Mouse (Mus musculus) CH12.LX (cell line): ENCODE measurements around the gene Kcng3. TPM values are rescaled to one million over a fixed set of nuclear protein-coding genes. Genes with fewer than 3 reads are reported as not detected.

Source experiments
- DNase-seq: peaks from one replicate; pipeline ENCODE4 v3.0.0-alpha.2; 2013; ENCODE audit errors: extremely low read depth
- H3K27ac ChIP-seq: 2 replicates; pipeline ENCODE4 v1.5.1; 2012; ENCODE audit warnings: low read depth, mild to moderate bottlenecking, control low read depth, moderate library complexity; ENCODE audit not compliant: insufficient read depth
- H3K27me3 ChIP-seq: replicated peaks from 2 replicates; pipeline ENCODE3; 2012; ENCODE audit warnings: inconsistent platforms
- H3K36me3 ChIP-seq, 2 experiments: replicated peaks in 1 of 2; 2 replicates each; pipeline versions ENCODE3 to v1.6.1; 2012; ENCODE audit warnings: inconsistent platforms in 1 of 2, low read length in 1 of 2, mild to moderate bottlenecking in 1 of 2, mixed read lengths in 1 of 2, moderate library complexity in 1 of 2; ENCODE audit not compliant: control insufficient read depth in 1 of 2, insufficient read depth in 1 of 2
- H3K4me1 ChIP-seq, 2 experiments: 2 replicates each; pipeline ENCODE4 v1.6.1; 2012; ENCODE audit warnings: inconsistent platforms in 1 of 2, moderate library complexity in 1 of 2; ENCODE audit not compliant: insufficient read depth in 2 of 2, control insufficient read depth in 1 of 2
- H3K4me2 ChIP-seq: 2 replicates; pipeline ENCODE4 v1.6.1; 2012; ENCODE audit warnings: low read depth, mild to moderate bottlenecking, control low read depth; ENCODE audit not compliant: poor library complexity, insufficient read depth, severe bottlenecking
- H3K4me3 ChIP-seq, 3 experiments: fragments of 150-350 bp in 1 of 3; sonication (generic) in 1 of 3; replicated peaks in 1 of 3; 2 replicates each; pipeline versions ENCODE3 to v1.5.1; 2011 to 2012; ENCODE audit warnings: low read depth in 2 of 3, low read length in 2 of 3, mild to moderate bottlenecking in 2 of 3, moderate library complexity in 2 of 3, control low read depth in 1 of 3, improper control_type of control experiment in 1 of 3, inconsistent platforms in 1 of 3, mixed read lengths in 1 of 3; ENCODE audit not compliant: poor library complexity in 1 of 3
- H3K79me2 ChIP-seq: replicated peaks from 2 replicates; pipeline ENCODE4 v1.6.1; 2012; ENCODE audit warnings: mild to moderate bottlenecking, moderate library complexity; ENCODE audit not compliant: control insufficient read depth, poor library complexity, insufficient read depth, severe bottlenecking; ENCODE audit errors: extremely low read depth
- H3K9ac ChIP-seq: 2 replicates; pipeline ENCODE4 v1.6.1; 2012; ENCODE audit warnings: low read depth, mild to moderate bottlenecking, control low read depth, moderate library complexity; ENCODE audit not compliant: insufficient read depth
- H3K9me3 ChIP-seq: replicated peaks from 2 replicates; pipeline ENCODE3; 2012; ENCODE audit warnings: low read length, inconsistent platforms, mixed read lengths
- CHD1 ChIP-seq: IDR thresholded peaks from 2 replicates; pipeline ENCODE4 v1.6.1; 2012; ENCODE audit warnings: low read depth, low read length, improper control_type of control experiment, inconsistent platforms
- CHD2 ChIP-seq: IDR thresholded peaks from 2 replicates; pipeline ENCODE4 v1.6.1; 2011; ENCODE audit warnings: low read length, improper control_type of control experiment
- ELF1 ChIP-seq: IDR thresholded peaks from 2 replicates; pipeline ENCODE4 v1.6.1; 2014; ENCODE audit warnings: low read depth, mild to moderate bottlenecking, inconsistent platforms, low read length, improper control_type of control experiment
- EP300 ChIP-seq: IDR thresholded peaks from 2 replicates; pipeline ENCODE4 v1.6.1; 2011; ENCODE audit warnings: low read length, improper control_type of control experiment
- ETS1 ChIP-seq: conservative IDR thresholded peaks from 2 replicates; pipeline ENCODE4 v1.6.1; 2012; ENCODE audit warnings: low read depth, mild to moderate bottlenecking, inconsistent platforms, low read length, improper control_type of control experiment, moderate library complexity
- GABPA ChIP-seq: IDR thresholded peaks from 2 replicates; pipeline ENCODE4 v1.6.1; 2012; ENCODE audit warnings: low read depth, low read length, improper control_type of control experiment, inconsistent platforms; ENCODE audit not compliant: insufficient replicate concordance
- HCFC1 ChIP-seq: IDR thresholded peaks from 2 replicates; pipeline ENCODE4 v1.6.1; 2012; ENCODE audit warnings: low read depth, mild to moderate bottlenecking, inconsistent platforms, low read length, improper control_type of control experiment
- IRF4 ChIP-seq: IDR thresholded peaks from 2 replicates; pipeline ENCODE4 v1.6.1; 2014; ENCODE audit warnings: low read depth, mild to moderate bottlenecking, inconsistent platforms, low read length, improper control_type of control experiment
- JUN ChIP-seq: IDR thresholded peaks from 2 replicates; pipeline ENCODE4 v1.6.1; 2011; ENCODE audit warnings: low read depth, mild to moderate bottlenecking, low read length, improper control_type of control experiment, moderate library complexity; ENCODE audit not compliant: insufficient read depth
- MAX ChIP-seq: IDR thresholded peaks from 2 replicates; pipeline ENCODE4 v1.6.1; 2011; ENCODE audit warnings: low read length, improper control_type of control experiment
- MAZ ChIP-seq: IDR thresholded peaks from 2 replicates; pipeline ENCODE4 v1.6.1; 2012; ENCODE audit warnings: low read depth, mild to moderate bottlenecking, inconsistent platforms, low read length, improper control_type of control experiment, moderate library complexity
- MEF2A ChIP-seq: IDR thresholded peaks from 2 replicates; pipeline ENCODE4 v1.6.1; 2014; ENCODE audit warnings: low read depth, mild to moderate bottlenecking, inconsistent platforms, low read length, improper control_type of control experiment, borderline replicate concordance
- MXI1 ChIP-seq: IDR thresholded peaks from 2 replicates; pipeline ENCODE4 v1.6.1; 2011; ENCODE audit warnings: mild to moderate bottlenecking, low read depth, low read length, improper control_type of control experiment
- MYC ChIP-seq: IDR thresholded peaks from 2 replicates; pipeline ENCODE4 v1.6.1; 2011; ENCODE audit warnings: low read depth, mild to moderate bottlenecking, improper control_type of control experiment, low read length
- NELFE ChIP-seq: IDR thresholded peaks from 2 replicates; pipeline ENCODE4 v1.6.1; 2011; ENCODE audit warnings: low read depth, low read length, improper control_type of control experiment
- POLR2A ChIP-seq: IDR thresholded peaks from 2 replicates; pipeline ENCODE4 v1.6.1; 2011; ENCODE audit warnings: low read depth, mild to moderate bottlenecking, improper control_type of control experiment, low read length
- RAD21 ChIP-seq: IDR thresholded peaks from 2 replicates; pipeline ENCODE4 v1.6.1; 2011; ENCODE audit warnings: low read depth, mild to moderate bottlenecking, low read length, improper control_type of control experiment, moderate library complexity
- RCOR1 ChIP-seq: conservative IDR thresholded peaks from 2 replicates; pipeline ENCODE4 v1.6.1; 2012; ENCODE audit warnings: low read depth, mild to moderate bottlenecking, inconsistent platforms, low read length, improper control_type of control experiment
- SIN3A ChIP-seq: IDR thresholded peaks from 2 replicates; pipeline ENCODE4 v1.6.1; 2012; ENCODE audit warnings: low read length, improper control_type of control experiment, inconsistent platforms
- SMC3 ChIP-seq: IDR thresholded peaks from 2 replicates; pipeline ENCODE4 v1.6.1; 2011; ENCODE audit warnings: low read depth, low read length, improper control_type of control experiment
- TBP ChIP-seq: conservative IDR thresholded peaks from 2 replicates; pipeline ENCODE4 v1.6.1; 2011; ENCODE audit warnings: low read depth, low read length, improper control_type of control experiment
- TCF12 ChIP-seq: IDR thresholded peaks from 2 replicates; pipeline ENCODE4 v1.6.1; 2014; ENCODE audit warnings: low read depth, mild to moderate bottlenecking, inconsistent platforms, low read length, improper control_type of control experiment
- USF2 ChIP-seq: conservative IDR thresholded peaks from 2 replicates; pipeline ENCODE4 v1.6.1; 2011; ENCODE audit warnings: low read depth, low read length, improper control_type of control experiment
- ZC3H11A ChIP-seq: IDR thresholded peaks from 2 replicates; pipeline ENCODE4 v1.6.1; 2012; ENCODE audit warnings: low read depth, mild to moderate bottlenecking, inconsistent platforms, low read length, improper control_type of control experiment
- ZKSCAN1 ChIP-seq: IDR thresholded peaks from 2 replicates; pipeline ENCODE4 v1.6.1; 2012; ENCODE audit warnings: low read depth, inconsistent platforms, low read length, improper control_type of control experiment, borderline replicate concordance
- ZMIZ1 ChIP-seq: IDR thresholded peaks from 2 replicates; pipeline ENCODE4 v1.6.1; 2012; ENCODE audit warnings: low read depth, mild to moderate bottlenecking, inconsistent platforms, low read length, improper control_type of control experiment
- dilution Hi-C: fragments of 300-500 bp; cut with MboI; formaldehyde crosslinking; loops from 2 replicates; pipeline ENCODE4 v1.14.3; 2020; ENCODE audit warnings: low sequenced_read_pairs; ENCODE audit not compliant: extremely low pct_unique_long_range_greater_than_20kb, extremely low pct_ligation_motif_present
- in situ Hi-C: fragments of 300-500 bp; cut with MboI; formaldehyde crosslinking; loops from 3 replicates; pipeline ENCODE4 v1.14.3; 2019; ENCODE audit warnings: low sequenced_read_pairs, low pct_ligation_motif_present, low pct_unique_long_range_greater_than_20kb, mixed read lengths
- polyA plus RNA-seq: library from polyadenylated mRNA; unstranded; fragments of >175 nt; gene quantifications from 2 replicates; pipeline ENCODE4 v1.2.1, GENCODE M21; 2012; ENCODE audit warnings: low read depth; ENCODE audit not compliant: insufficient read length
- total RNA-seq, 2 experiments: library from RNA; depleted of rRNA; stranded (reverse); fragments of 300-350 nt in 1 of 2; fragments of >200 nt in 1 of 2; gene quantifications; 2 replicates each; pipeline ENCODE4 v1.2.3; 2012 to 2014

The Kcng3 gene
- total and polyA plus RNA-seq, 3 experiments: not detected

GRCm38 (mm10) chr17:83650932-83651682 is 19.4 kb upstream of the Kcng3 start:
- H3K9me3 ChIP-seq: no peaks in the 10 kb centered on the region
- H3K36me3 ChIP-seq: no peaks in the 10 kb centered on the region
- no peaks in the 10 kb centered on the region for H3K79me2 ChIP-seq
- no peak overlapping the region for H3K4me3 ChIP-seq
- H3K4me1 ChIP-seq: peaks cover 3 to 21% of the 10 kb centered on the region in 2 experiments; a peak in 3 of 4 replicates
- H3K9ac ChIP-seq: no peak overlapping the region
- no peak overlapping the region for H3K4me2 ChIP-seq
- no peak overlapping the region for H3K27ac ChIP-seq
- in situ Hi-C loops (loop anchor here (5.0 to 10.0 kb wide), 2 partner anchors 81 to 204 kb away; no protein-coding TSS in a partner anchor), dilution Hi-C loops (no loop called here)
- TF ChIP-seq POLR2A (no peak), USF2 (no peak), MAX (no peak), TCF12 (no peak), ZMIZ1 (no peak), JUN (no peak), CHD2 (no peak), ETS1 (no peak), IRF4 (no peak), HCFC1 (no peak), SMC3 (no peak), CHD1 (no peak), RAD21 (no peak), GABPA (no peak), MXI1 (no peak), TBP (no peak), ELF1 (no peak), ZKSCAN1 (no peak)
- DNase-seq: no peak
- no peaks in the 10 kb centered on the region for H3K27me3 ChIP-seq

- no peaks in the 10 kb centered on the region for H3K9me3 ChIP-seq
- H3K4me2 ChIP-seq: no peak overlapping the region
- no peaks in the 10 kb centered on the region for H3K27me3 ChIP-seq
- TF ChIP-seq MYC (no peak), NELFE (no peak), RCOR1 (no peak), SIN3A (no peak), MAZ (no peak), ZC3H11A (no peak), IRF4 (no peak), EP300 (no peak), JUN (no peak), HCFC1 (no peak), MEF2A (no peak)
- dilution Hi-C loops (no loop called here), in situ Hi-C loops (loop anchor here (5.0 to 10.0 kb wide), 2 partner anchors 82 to 205 kb away; no protein-coding TSS in a partner anchor)
- peak; percentile 41 for DNase-seq
- no peak overlapping the region for H3K27ac ChIP-seq
- peaks cover 3 to 26% of the 10 kb centered on the region in 2 experiments; a peak in 3 of 4 replicates for H3K4me1 ChIP-seq
- H3K36me3 ChIP-seq: no peaks in the 10 kb centered on the region
- no peaks in the 10 kb centered on the region for H3K79me2 ChIP-seq
- H3K4me3 ChIP-seq: no peak overlapping the region
- H3K9ac ChIP-seq: no peak overlapping the region
Observed at GRCm38 (mm10) chr17:83649986-83650385, 18.3 kb upstream of the Kcng3 start.
